Mouse (Mus musculus): ENCODE data around the gene Gm18336. TPM values are rescaled to one million over a fixed set of nuclear protein-coding genes. Genes with fewer than 3 reads are reported as not detected.

The Gm18336 gene
- polyA plus RNA-seq, 1 experiment = not detected

DNA sequence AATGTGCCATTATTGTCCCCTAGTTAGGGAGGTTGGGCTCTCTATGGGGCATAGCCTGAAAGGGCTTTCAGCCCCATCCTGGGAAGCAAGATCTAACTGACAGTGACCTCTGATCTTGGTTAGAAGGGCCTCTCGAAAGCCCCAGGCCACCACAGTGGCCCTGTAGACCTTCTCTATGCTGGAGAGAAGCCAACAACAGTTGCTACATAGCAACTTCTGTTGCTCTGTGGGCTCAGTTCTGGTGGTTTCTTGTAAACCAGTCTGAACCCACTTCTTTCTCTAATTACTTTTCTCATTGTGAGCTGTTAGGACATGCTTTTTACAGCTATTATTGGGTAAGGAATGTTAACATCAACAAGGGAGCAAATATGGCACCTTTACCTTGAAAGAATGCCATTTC is 41.8 kb downstream of the Gm18336 start:
- H3K4me1 ChIP-seq (ENCODE audit: control insufficient read depth, insufficient read depth, insufficient read length) = no peaks in the 10 kb centered on the region
- no peak overlapping the region for H3K4me3 ChIP-seq (ENCODE audit: extremely low read depth, insufficient read depth, insufficient read length)
- 73% methylated on average over 1 of the region's 1 CpGs for WGBS
- DNase-seq (ENCODE audit: low read depth in 1 of 2, low spot score in 2 of 2) = no peak
- no peak overlapping the region for H3K27ac ChIP-seq (ENCODE audit: insufficient read depth, low read length)
- H3K27me3 ChIP-seq (ENCODE audit: control insufficient read depth, insufficient read depth, low read length) = no peaks in the 10 kb centered on the region
- peaks cover 10% of the 10 kb centered on the region for H3K36me3 ChIP-seq (ENCODE audit: control insufficient read depth, insufficient read depth, low read length)
- TF ChIP-seq CTCF (IDR thresholded peaks at IDR 0.05; ENCODE audit: extremely low read depth, insufficient read depth, insufficient read length, insufficient replicate concordance) (no peak), POLR2A (IDR thresholded peaks at IDR 0.05; ENCODE audit: low read depth, low read length) (no peak)

DNA sequence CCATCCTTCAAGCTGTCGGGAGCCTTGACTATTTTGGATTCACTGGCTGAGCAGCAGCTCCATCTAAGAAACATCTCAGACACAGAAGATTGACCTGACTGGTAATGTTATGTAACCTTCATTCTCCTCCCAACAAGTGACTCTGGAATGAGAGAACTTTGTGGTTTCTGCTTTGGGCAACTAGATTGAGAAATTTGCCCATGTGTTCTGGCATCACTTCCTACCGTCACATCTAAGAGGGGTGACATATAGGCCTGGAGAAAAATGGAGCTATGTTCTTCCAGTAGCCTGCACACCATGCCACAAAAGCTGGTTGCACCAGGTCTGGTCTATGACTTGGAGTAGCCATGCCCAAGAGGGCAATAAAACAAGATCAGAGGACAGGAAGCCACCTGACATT is 42.4 kb downstream of the Gm18336 start:
- Histone ChIP-seq H3K4me1 (ENCODE audit: control insufficient read depth, insufficient read depth, insufficient read length) (no peaks in the 10 kb centered on the region), H3K4me3 (ENCODE audit: extremely low read depth, insufficient read depth, insufficient read length) (no peak overlapping the region), H3K27me3 (ENCODE audit: control insufficient read depth, insufficient read depth, low read length) (no peaks in the 10 kb centered on the region), H3K27ac (ENCODE audit: insufficient read depth, low read length) (no peak overlapping the region), H3K36me3 (ENCODE audit: control insufficient read depth, insufficient read depth, low read length) (peaks cover 10% of the 10 kb centered on the region)
- no peak for TF ChIP-seq CTCF (IDR thresholded peaks at IDR 0.05; ENCODE audit: extremely low read depth, insufficient read depth, insufficient read length, insufficient replicate concordance)
- no peak for TF ChIP-seq POLR2A (IDR thresholded peaks at IDR 0.05; ENCODE audit: low read depth, low read length)
- no peak for DNase-seq (ENCODE audit: low read depth in 1 of 2, low spot score in 2 of 2)
- WGBS = 88% methylated on average over 2 of the region's 2 CpGs

Other genes starting within 250 kb of the Gm18336 start
- gene Xlr5b, start 249.9 kb downstream of the Gm18336 start, polyA plus RNA-seq (2012; rRNA removed) = not detected in 2 replicates
- gene DXBay18, start 249.3 kb downstream of the Gm18336 start, polyA plus RNA-seq (2012; rRNA removed) = 0.05 TPM in 1 of 2 replicates, not detected in the other
- not detected in 2 replicates for gene Spin2d, start 221.7 kb downstream of the Gm18336 start, polyA plus RNA-seq (2012; rRNA removed)
- 0.07 and 1.1 TPM in 2 replicates for gene Xlr3b, start 206.5 kb downstream of the Gm18336 start, polyA plus RNA-seq (2012; rRNA removed)
- gene Xlr4b, start 184.4 kb downstream of the Gm18336 start, polyA plus RNA-seq (2012; rRNA removed) = 1.7 and 2.2 TPM in 2 replicates
- gene F8a, start 170.4 kb downstream of the Gm18336 start, polyA plus RNA-seq (2012; rRNA removed) = 9.9 and 16.7 TPM in 2 replicates
- 0.97 and 1.4 TPM in 2 replicates for gene Xlr4c, start 155.6 kb downstream of the Gm18336 start, polyA plus RNA-seq (2012; rRNA removed)
- not detected in 2 replicates for gene Xlr3c, start 133.3 kb downstream of the Gm18336 start, polyA plus RNA-seq (2012; rRNA removed)
- not detected in 2 replicates for gene Xlr5a, start 105.8 kb downstream of the Gm18336 start, polyA plus RNA-seq (2012; rRNA removed)
- not detected in 2 replicates for gene Xlr5c, start 105.8 kb downstream of the Gm18336 start, polyA plus RNA-seq (2012; rRNA removed)
- gene Gm45015, start 61.9 kb downstream of the Gm18336 start, polyA plus RNA-seq (2012; rRNA removed) = not detected in 2 replicates
- gene Zfp275, start 56.1 kb downstream of the Gm18336 start, polyA plus RNA-seq (2012; rRNA removed) = 10.3 and 12.7 TPM in 2 replicates
- 0.04 TPM in 1 of 2 replicates, not detected in the other for gene Zfp92, start 12.4 kb upstream of the Gm18336 start, polyA plus RNA-seq (2012; rRNA removed)
- not detected in 2 replicates for gene Trex2, start 36.6 kb upstream of the Gm18336 start, polyA plus RNA-seq (2012; rRNA removed)
- gene Haus7, start 60.3 kb upstream of the Gm18336 start, polyA plus RNA-seq (2012; rRNA removed) = 8.6 and 9.2 TPM in 2 replicates
- 280 and 317 TPM in 2 replicates for gene Bgn, start 84.9 kb upstream of the Gm18336 start, polyA plus RNA-seq (2012; rRNA removed)
- not detected in 2 replicates for gene Atp2b3, start 104.3 kb upstream of the Gm18336 start, polyA plus RNA-seq (2012; rRNA removed)
- 0.87 and 1.4 TPM in 2 replicates for gene Dusp9, start 240.7 kb upstream of the Gm18336 start, polyA plus RNA-seq (2012; rRNA removed)